Mouse (Mus musculus) cerebellum, adult (tissue): ENCODE measurements at regions not wholly inside any gene's neighbourhood (a gene's known extent, or its start where the extent isn't known, plus 50 kb on each side); places are given as distances from the start of the nearest gene placed in this dataset.

Experiments
- ATAC-seq: cut with Nextera tagmentation; 2 replicates; pipeline ENCODE4 v1.9.2; 2017; ENCODE audit warnings: mild to moderate bottlenecking, moderate library complexity, mixed read lengths; ENCODE audit not compliant: insufficient number of reproducible peaks, low FRiP score, low TSS enrichment

DNA sequence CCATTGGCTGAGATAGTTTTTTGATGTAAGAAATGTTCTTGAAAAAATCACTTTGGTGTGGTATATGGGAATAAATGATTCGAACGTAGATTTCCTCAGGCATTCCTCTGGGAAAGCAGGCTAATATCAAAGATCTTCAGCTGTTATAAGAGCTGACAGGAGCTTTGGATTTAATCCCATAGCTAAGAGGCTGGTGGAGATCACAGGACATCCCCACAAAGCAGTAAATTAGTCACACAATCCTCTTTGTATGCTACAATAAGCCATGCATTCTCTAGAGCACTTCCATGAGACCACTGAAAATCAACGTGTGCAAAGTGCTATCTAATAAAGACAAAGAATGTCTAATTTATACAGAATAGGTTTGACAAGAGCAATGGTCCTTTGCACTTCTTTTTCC, 643.9 kb upstream of the Impad1 start:
- ATAC-seq, result no peak
